Mouse (Mus musculus) ES-E14 (cell line): Measurements from ENCODE around the gene Tbck.

ENCODE experiments used
- HCFC1 ChIP-seq: IDR thresholded peaks from 2 replicates; pipeline ENCODE4 v1.6.1; 2012; ENCODE audit warnings: low read length, inconsistent platforms, borderline replicate concordance; ENCODE audit not compliant: insufficient read depth
- ZC3H11A ChIP-seq: IDR thresholded peaks from 2 replicates; pipeline ENCODE4 v1.6.1; 2012; ENCODE audit warnings: low read depth, mild to moderate bottlenecking, inconsistent platforms, low read length, borderline replicate concordance

GRCm38 (mm10) chr3:132850431-132850830, 166.5 kb downstream of the Tbck start:
- TF ChIP-seq HCFC1 = no peak
- no peak for TF ChIP-seq ZC3H11A
